ENCODE assay signal across 7 mouse cellular contexts in the genomic region with DNA sequence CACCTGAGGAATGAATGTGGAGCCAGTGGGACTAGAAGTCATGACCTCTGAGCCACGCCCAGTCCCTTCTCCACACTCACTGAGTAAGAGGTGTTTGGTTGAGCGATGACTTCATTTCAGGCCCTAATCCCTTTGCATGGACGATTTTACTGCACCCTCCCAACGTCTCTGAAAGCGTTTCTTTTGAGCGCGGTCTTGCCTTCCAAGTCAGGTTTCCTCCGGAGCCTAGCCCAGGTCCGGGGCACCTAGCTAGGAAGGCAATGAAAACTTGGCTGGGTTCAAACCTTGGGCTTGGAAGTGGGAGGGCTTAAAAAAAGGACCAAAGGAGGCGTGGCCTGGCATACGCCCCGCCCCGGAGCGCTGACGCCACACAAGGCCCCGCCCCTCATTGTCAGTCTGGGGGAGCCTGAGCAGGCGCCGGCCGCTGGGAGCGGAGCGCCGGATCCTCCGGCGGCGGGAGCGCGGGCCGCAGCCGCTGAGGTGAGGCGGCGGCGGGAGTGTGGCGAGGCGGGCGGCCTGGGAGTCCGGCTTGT. TPM values are rescaled to one million over a fixed set of nuclear protein-coding genes. Genes with fewer than 3 reads are reported as not detected.
A peak's percentile ranks its signal among the peaks of the same experiment; 100 is the strongest.
DNase-seq lines count a peak whose midpoint lies in the region; ATAC-seq and TF ChIP-seq lines count a peak whose summit lies in the region.

A gene (plus strand): TSS at position 391 of the 533 bp plus-strand sequence.

- peaks cover 43% of the 10 kb centered on the region for H3K4me1 ChIP-seq in embryonic facial prominence, embryonic 10.5 days
- peaks cover 8% of the 10 kb centered on the region for H3K4me1 ChIP-seq in intestine, postnatal 0 days (replicated peaks; ENCODE audit: control insufficient read depth, insufficient read depth, low read length)
- peaks cover 23% of the 10 kb centered on the region for H3K4me1 ChIP-seq in midbrain, embryonic 12.5 days
- peaks cover 26% of the 10 kb centered on the region for H3K4me1 ChIP-seq in small intestine, adult 2 months (ENCODE audit: control insufficient read depth, insufficient read depth, insufficient read length, low read length)

- H3K9ac ChIP-seq in intestine, postnatal 0 days (ENCODE audit: low read depth, low read length), result peak within 1 kb of the TSS; percentile 98
- peak within 1 kb of the TSS; percentile 83 for H3K9ac ChIP-seq in midbrain, embryonic 12.5 days (replicated peaks)

- peak within 1 kb of the TSS; percentile 99 for H3K27ac ChIP-seq in embryonic facial prominence, embryonic 10.5 days (replicated peaks)
- peak within 1 kb of the TSS; percentile 99 for H3K27ac ChIP-seq in intestine, postnatal 0 days (ENCODE audit: low read depth, low read length)
- H3K27ac ChIP-seq in midbrain, embryonic 12.5 days (replicated peaks), result peak within 1 kb of the TSS; percentile 95
- H3K27ac ChIP-seq in small intestine, adult 2 months (ENCODE audit: insufficient read depth, low read depth, low read length), result peak within 1 kb of the TSS; percentile 92

- 1% methylated on average over 36 of the region's 36 CpGs for WGBS in embryonic facial prominence, embryonic 10.5 days
- under 1% methylated on average over 35 of the region's 36 CpGs for WGBS in intestine, postnatal 0 days
- 2% methylated on average over 36 of the region's 36 CpGs for WGBS in midbrain, embryonic 12.5 days
- WGBS in small intestine, adult 2 months, result under 1% methylated on average over 36 of the region's 36 CpGs

- no peaks in the 10 kb centered on the region for H3K36me3 ChIP-seq in embryonic facial prominence, embryonic 10.5 days (replicated peaks)
- H3K36me3 ChIP-seq in intestine, postnatal 0 days (ENCODE audit: control insufficient read depth, insufficient read depth), result no peaks in the 10 kb centered on the region
- no peaks in the 10 kb centered on the region for H3K36me3 ChIP-seq in midbrain, embryonic 12.5 days
- H3K36me3 ChIP-seq in small intestine, adult 2 months (ENCODE audit: control insufficient read depth, insufficient read depth, low read length), result no peaks in the 10 kb centered on the region

- intact Hi-C loops in left cerebral cortex, postnatal 4 days (cut with DNase I), result no loop called here

- ATAC-seq in intestine, postnatal 0 days, result peak; percentile 85
- peak; percentile 93 for ATAC-seq in midbrain, embryonic 12.5 days (ENCODE audit: low FRiP score, low read depth)

- peak within 1 kb of the TSS; percentile 99 for H3K4me3 ChIP-seq in embryonic facial prominence, embryonic 10.5 days
- peak within 1 kb of the TSS; percentile 83 for H3K4me3 ChIP-seq in intestine, postnatal 0 days (ENCODE audit: low read depth, low read length)
- peak within 1 kb of the TSS; percentile 75 for H3K4me3 ChIP-seq in midbrain, embryonic 12.5 days
- peak within 1 kb of the TSS; percentile 91 for H3K4me3 ChIP-seq in small intestine, adult 2 months (ENCODE audit: low read depth, low read length)

- peaks cover 20% of the 10 kb centered on the region for H3K27me3 ChIP-seq in embryonic facial prominence, embryonic 10.5 days (replicated peaks; ENCODE audit: low read depth, poor library complexity, severe bottlenecking)
- no peaks in the 10 kb centered on the region for H3K27me3 ChIP-seq in intestine, postnatal 0 days (replicated peaks; ENCODE audit: control insufficient read depth, insufficient read depth, low read length)
- peaks cover 20% of the 10 kb centered on the region for H3K27me3 ChIP-seq in midbrain, embryonic 12.5 days
- H3K27me3 ChIP-seq in small intestine, adult 2 months (ENCODE audit: control insufficient read depth, insufficient read depth, low read length), result no peaks in the 10 kb centered on the region

- peak; percentile 95 for TF ChIP-seq POLR2A in small intestine, adult 2 months (IDR thresholded peaks at IDR 0.05; ENCODE audit: low read depth, low read length)

- TF ChIP-seq CTCF in intestine, postnatal 0 days (IDR thresholded peaks at IDR 0.05; ENCODE audit: low read depth), result peak; percentile 1; the same call in 1 of the 2 replicates
- TF ChIP-seq CTCF in small intestine, adult 2 months (IDR thresholded peaks at IDR 0.05; ENCODE audit: extremely low read depth, insufficient read length, insufficient replicate concordance, low read depth, low read length), result no peak

- peak within 1 kb of the TSS; percentile 81 for H3K4me2 ChIP-seq in intestine, postnatal 0 days (replicated peaks; ENCODE audit: low read depth)
- peak within 1 kb of the TSS; percentile 70 for H3K4me2 ChIP-seq in midbrain, embryonic 12.5 days (replicated peaks)

- no peaks in the 10 kb centered on the region for H3K9me3 ChIP-seq in embryonic facial prominence, embryonic 10.5 days
- no peaks in the 10 kb centered on the region for H3K9me3 ChIP-seq in intestine, postnatal 0 days (ENCODE audit: control insufficient read depth)
- H3K9me3 ChIP-seq in midbrain, embryonic 12.5 days, result no peaks in the 10 kb centered on the region

- peak; percentile 98 for DNase-seq in adrenal gland, postnatal 10 days
- peak; percentile 96 for DNase-seq in embryonic facial prominence, embryonic 10.5 days (ENCODE audit: low spot score)
- peak; percentile 67 for DNase-seq in gonadal fat pad, adult 2 months (ENCODE audit: low read depth)
- peak; percentile 95 for DNase-seq in left cerebral cortex, postnatal 4 days

RNA-seq across cellular contexts. Expression of the gene that starts here (rescaled TPM):
- total RNA-seq in adrenal gland, postnatal 10 days (2021), result 10 to 100 TPM; 34.0 to 36.8 TPM
- polyA plus RNA-seq in embryonic facial prominence, embryonic 10.5 days (2016; fragmentation: Nextera tagmentation; extraction: Ambion mirVana), result 150 and 158 TPM in 2 replicates
- polyA plus RNA-seq in gonadal fat pad, adult 2 months (2012; rRNA removed), result 11.1 and 14.9 TPM in 2 replicates
- polyA plus RNA-seq in intestine, postnatal 0 days (2015; fragmentation: Nextera tagmentation; extraction: Ambion mirVana), result 82.9 and 100 TPM in 2 replicates
- total RNA-seq in left cerebral cortex, postnatal 4 days (2021), result 10 to 100 TPM; 24.6 to 33.8 TPM
- 88.0 and 97.0 TPM in 2 replicates for polyA plus RNA-seq in midbrain, embryonic 12.5 days (2016; fragmentation: Nextera tagmentation; extraction: Ambion mirVana)
- 6.6 and 18.0 TPM in 2 replicates for polyA plus RNA-seq in small intestine, adult 2 months (2012; rRNA removed)

Comparison
In these comparisons a context has a peak if more than half of its experiments do, and no peak if none do; other contexts are left out.
1. Peak in every context shown above with its lines: DNase-seq, ATAC-seq, H3K4me3 ChIP-seq and H3K27ac ChIP-seq.